Mouse (Mus musculus) left cerebral cortex, adult 2 months (tissue): ENCODE results near the gene Adk. TPM values are rescaled to one million over a fixed set of nuclear protein-coding genes. Genes with fewer than 3 reads are reported as not detected.
A peak's percentile ranks its signal among the peaks of the same experiment; 100 is the strongest.

Experiments used
- DNase-seq, 2 experiments: peaks; one replicate each; pipeline ENCODE4 v3.0.0; 2021 to 2022; ENCODE audit warnings: low spot score in 2 of 2, mixed read lengths in 1 of 2; ENCODE audit errors: extremely low spot score in 1 of 2
- H3K27ac ChIP-seq: fragments of 200-600 bp; 2 replicates; pipeline ENCODE4 v1.8.1; 2022
- H3K4me3 ChIP-seq: fragments of 200-600 bp; 2 replicates; pipeline ENCODE4 v1.8.1; 2022
- CTCF ChIP-seq: fragments of 200-600 bp; IDR thresholded peaks from 2 replicates; pipeline ENCODE4 v1.8.1; 2022; ENCODE audit warnings: antibody characterized with exemption, mild to moderate bottlenecking, moderate library complexity
- intact Hi-C: fragments of 180-260 bp; cut with DNase I; formaldehyde crosslinking; loops from one replicate; pipeline ENCODE4 v1.15.1; 2025
- total RNA-seq, 2 experiments: library from RNA; stranded (reverse); gene quantifications; 2 replicates each; pipeline ENCODE4 v1.2.3; 2021

Adk gene
- total RNA-seq, 2 experiments from 2014 or later = 59.5 to 69.6 TPM

GRCm38 (mm10) chr14:21252326-21252886 lies 200.0 kb downstream of the Adk start:
- DNase-seq = peak; percentile 14 to 58
- Histone ChIP-seq H3K27ac (no peak overlapping the region), H3K4me3 (no peak overlapping the region; the same call in 1 of the 2 replicates)
- no peak for TF ChIP-seq CTCF
- intact Hi-C loops = no loop called here

GRCm38 (mm10) chr14:21253321-21253992 lies 201.1 kb downstream of the Adk start:
- Histone ChIP-seq H3K27ac (no peak overlapping the region), H3K4me3 (no peak overlapping the region)
- no peak for DNase-seq
- no peak for TF ChIP-seq CTCF
- intact Hi-C loops = no loop called here

GRCm38 (mm10) chr14:21253993-21254339 lies 201.6 kb downstream of the Adk start:
- peak; percentile 52 for TF ChIP-seq CTCF
- intact Hi-C loops = no loop called here
- H3K27ac ChIP-seq = no peak overlapping the region
- no peak overlapping the region for H3K4me3 ChIP-seq
- DNase-seq = no peak

GRCm38 (mm10) chr14:21268229-21268628 lies 215.9 kb downstream of the Adk start:
- H3K27ac ChIP-seq = no peak overlapping the region
- intact Hi-C loops = no loop called here
- TF ChIP-seq CTCF = no peak
- H3K4me3 ChIP-seq = no peak overlapping the region
- no peak for DNase-seq

GRCm38 (mm10) chr14:21271472-21271871 lies 219.1 kb downstream of the Adk start:
- no peak overlapping the region for H3K4me3 ChIP-seq
- TF ChIP-seq CTCF = no peak
- no peak overlapping the region for H3K27ac ChIP-seq
- intact Hi-C loops = no loop called here
- DNase-seq = no peak

- DNase-seq = no peak
- H3K27ac ChIP-seq = no peak overlapping the region
- no peak overlapping the region for H3K4me3 ChIP-seq
- intact Hi-C loops = no loop called here
- TF ChIP-seq CTCF = no peak
Observed at GRCm38 (mm10) chr14:21275786-21276185, 223.4 kb downstream of the Adk start.

GRCm38 (mm10) chr14:21278290-21278689 lies 225.9 kb downstream of the Adk start:
- intact Hi-C loops = no loop called here
- no peak for TF ChIP-seq CTCF
- H3K27ac ChIP-seq = no peak overlapping the region
- no peak for DNase-seq
- no peak overlapping the region for H3K4me3 ChIP-seq

GRCm38 (mm10) chr14:21278907-21279535 lies 226.6 kb downstream of the Adk start:
- no peak overlapping the region for H3K27ac ChIP-seq
- TF ChIP-seq CTCF = no peak
- intact Hi-C loops = no loop called here
- no peak for DNase-seq
- no peak overlapping the region for H3K4me3 ChIP-seq

- intact Hi-C loops = no loop called here
Observed at GRCm38 (mm10) chr14:21280451-21280850, 228.1 kb downstream of the Adk start.

GRCm38 (mm10) chr14:21281506-21281905 lies 229.1 kb downstream of the Adk start:
- TF ChIP-seq CTCF = no peak
- no peak for DNase-seq
- intact Hi-C loops = no loop called here
- Histone ChIP-seq H3K4me3 (no peak overlapping the region), H3K27ac (no peak overlapping the region)

More at GRCm38 (mm10) chr14:21280451-21280850, 228.1 kb downstream of the Adk start:
- no peak overlapping the region for H3K27ac ChIP-seq
- TF ChIP-seq CTCF = no peak
- no peak for DNase-seq
- H3K4me3 ChIP-seq = no peak overlapping the region

- intact Hi-C loops = no loop called here
- DNase-seq = no peak
- Histone ChIP-seq H3K4me3 (no peak overlapping the region), H3K27ac (no peak overlapping the region)
- TF ChIP-seq CTCF = no peak
Observed at GRCm38 (mm10) chr14:21284116-21284515, 231.7 kb downstream of the Adk start.

GRCm38 (mm10) chr14:21284847-21285246 lies 232.5 kb downstream of the Adk start:
- H3K27ac ChIP-seq = no peak overlapping the region
- no peak overlapping the region for H3K4me3 ChIP-seq
- no peak for TF ChIP-seq CTCF
- no peak for DNase-seq
- intact Hi-C loops = no loop called here
